Mouse (Mus musculus) thymus, postnatal 10 days (tissue): ENCODE results near the gene 1700014D04Rik.
"Not testable (repeated sequence)": the region's sequence is repeated elsewhere in the genome, so short reads cannot be mapped to it uniquely, and the experiment has no call there.

Source experiments
- DNase-seq, 2 experiments: peaks; one replicate each; pipeline ENCODE4 v3.0.0; 2021; ENCODE audit warnings: low spot score in 2 of 2

Gene 1700014D04Rik

DNA sequence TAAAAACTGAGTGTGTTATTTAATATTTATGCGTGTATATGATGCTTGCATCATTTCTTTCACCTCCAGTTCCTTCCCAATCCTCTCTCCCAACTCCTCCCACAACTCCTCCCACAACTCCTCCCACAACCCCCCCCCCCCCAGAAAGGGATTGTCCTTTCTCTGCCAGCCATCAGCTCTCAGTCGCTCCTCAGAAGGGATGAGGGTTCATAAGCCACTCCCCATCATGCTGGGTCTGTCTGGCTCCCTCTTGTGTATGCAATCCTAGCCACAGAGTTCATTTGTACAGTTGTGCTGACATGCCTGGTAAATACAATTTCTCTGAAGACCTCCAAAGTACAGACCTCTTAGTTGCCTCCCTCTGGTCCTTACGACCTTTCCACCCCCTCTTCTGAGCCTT lies 11.4 kb downstream of the 1700014D04Rik start:
- DNase-seq: no peak

- DNase-seq: not testable (repeated sequence)
Measured at GRCm38 (mm10) chr13:59734347-59734746, 12.2 kb downstream of the 1700014D04Rik start.

GRCm38 (mm10) chr13:59733936-59734335 lies 12.6 kb downstream of the 1700014D04Rik start:
- no peak for DNase-seq

DNA sequence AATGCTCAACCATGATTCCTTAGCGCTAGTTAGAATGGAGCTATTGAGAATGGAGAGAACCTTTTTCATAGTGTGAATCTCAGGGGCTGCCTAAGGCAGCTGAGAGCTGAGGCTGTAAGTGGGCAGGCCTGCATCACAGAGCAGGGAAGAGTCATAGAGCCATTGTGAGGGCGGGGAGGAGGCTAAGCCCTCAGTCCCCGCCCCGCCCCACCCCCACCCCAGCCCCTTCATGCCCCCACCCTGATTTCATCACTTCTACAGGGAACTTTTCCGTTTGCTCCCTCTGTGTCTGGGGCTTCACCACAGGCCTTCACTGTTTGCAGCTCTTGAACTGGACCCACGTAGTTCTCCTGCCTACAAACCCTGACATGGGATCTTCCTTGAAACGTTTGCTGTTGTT lies 14.9 kb downstream of the 1700014D04Rik start, which contains the start of gene Spata31d1d:
Gene Spata31d1d (minus strand): TSS at position 101 of the 400 bp plus-strand sequence.
- DNase-seq: no peak

DNA sequence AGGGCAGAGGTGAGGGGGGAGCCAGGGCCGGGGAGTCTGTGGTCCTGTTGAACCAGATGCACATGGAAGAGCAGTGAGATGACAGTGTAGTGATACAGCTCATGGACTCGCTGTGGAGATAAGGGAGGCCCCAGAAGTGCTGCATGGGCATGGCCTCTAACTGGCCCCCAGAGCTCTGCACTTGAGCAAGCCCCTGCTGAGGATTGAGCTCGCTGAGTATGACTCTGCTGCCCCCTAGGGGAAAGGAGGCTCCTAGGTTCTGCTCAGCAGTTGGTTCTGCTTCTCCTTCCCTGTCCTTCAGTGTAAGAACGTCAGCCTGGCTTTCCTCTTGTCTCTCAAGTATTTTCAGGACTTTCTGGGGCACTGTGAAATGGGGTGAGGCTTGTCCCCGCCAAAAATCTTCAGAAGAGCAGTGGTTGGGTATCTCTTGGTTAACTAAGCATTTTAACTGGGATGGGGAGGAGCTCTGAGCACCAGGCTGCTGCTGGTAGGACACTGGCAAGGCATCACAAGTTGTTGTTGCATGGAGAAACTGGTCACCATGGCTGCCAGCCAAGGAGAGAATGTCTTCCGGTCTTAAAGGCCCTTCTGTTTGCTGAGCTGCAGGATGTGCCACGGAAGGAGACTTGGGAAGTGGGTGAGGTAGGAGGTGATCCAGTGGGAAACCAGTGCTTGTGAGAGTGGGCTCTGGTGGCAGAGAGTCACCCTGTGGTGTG lies 18.0 kb downstream of the 1700014D04Rik start:
- DNase-seq: peak; percentile 57 to 86

DNA sequence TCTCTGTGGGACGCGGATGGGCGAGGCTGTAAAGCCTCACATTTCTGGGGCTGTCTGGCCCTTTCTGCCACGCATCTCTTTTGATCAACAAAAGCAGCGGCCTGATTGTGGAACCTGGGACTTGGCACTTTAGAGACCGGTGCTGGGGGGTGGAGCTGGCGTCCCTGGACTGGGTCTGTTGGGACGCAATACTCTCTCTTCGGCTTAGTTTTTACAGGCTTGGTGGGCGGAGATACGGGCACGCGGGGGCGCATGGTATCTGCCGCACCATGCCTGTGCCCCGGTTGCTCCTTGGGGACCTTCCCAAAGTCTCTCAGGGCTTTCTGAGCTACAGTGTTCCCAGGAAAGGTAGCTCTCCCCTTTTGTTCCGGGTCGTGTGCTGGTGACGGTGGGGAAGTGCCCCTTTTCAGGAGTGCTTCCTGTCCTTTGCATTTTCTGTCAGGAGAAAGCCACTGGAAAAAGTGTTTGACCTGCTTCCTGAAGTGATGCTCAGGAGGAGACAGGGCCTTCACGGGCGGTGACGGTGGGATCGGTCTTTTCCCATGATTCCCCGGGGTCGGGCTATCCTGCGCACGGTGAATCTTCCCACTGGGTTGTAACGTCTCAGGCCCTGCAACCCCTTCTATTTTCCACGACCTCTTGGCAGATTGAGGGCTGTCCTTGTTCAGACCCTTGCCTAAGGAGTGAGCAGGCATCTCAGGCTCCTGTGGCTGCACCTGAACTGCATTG lies 20.2 kb downstream of the 1700014D04Rik start:
- DNase-seq: no peak

DNA sequence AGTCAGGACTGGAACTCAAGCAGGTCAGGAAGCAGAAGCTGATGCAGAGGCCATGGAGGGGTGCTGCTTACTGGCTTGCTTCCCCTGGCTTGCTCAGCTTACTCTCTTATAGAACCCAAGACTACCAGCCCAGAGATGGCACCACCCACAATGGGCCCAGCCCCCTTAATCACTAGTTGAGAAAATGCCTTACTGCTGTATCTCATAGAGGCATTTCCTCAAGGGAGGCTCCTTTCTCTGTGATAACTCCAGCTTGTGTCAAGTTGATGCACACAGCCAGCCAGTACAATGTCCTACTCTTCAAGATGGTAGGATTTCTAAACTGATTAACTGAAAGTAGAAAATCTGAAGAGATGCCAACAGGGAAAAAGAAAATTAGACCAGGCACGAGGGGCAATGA lies 24.5 kb downstream of the 1700014D04Rik start:
- not testable (repeated sequence) for DNase-seq

- DNase-seq: no peak
Measured at GRCm38 (mm10) chr13:59719475-59719874, 27.1 kb downstream of the 1700014D04Rik start.

DNA sequence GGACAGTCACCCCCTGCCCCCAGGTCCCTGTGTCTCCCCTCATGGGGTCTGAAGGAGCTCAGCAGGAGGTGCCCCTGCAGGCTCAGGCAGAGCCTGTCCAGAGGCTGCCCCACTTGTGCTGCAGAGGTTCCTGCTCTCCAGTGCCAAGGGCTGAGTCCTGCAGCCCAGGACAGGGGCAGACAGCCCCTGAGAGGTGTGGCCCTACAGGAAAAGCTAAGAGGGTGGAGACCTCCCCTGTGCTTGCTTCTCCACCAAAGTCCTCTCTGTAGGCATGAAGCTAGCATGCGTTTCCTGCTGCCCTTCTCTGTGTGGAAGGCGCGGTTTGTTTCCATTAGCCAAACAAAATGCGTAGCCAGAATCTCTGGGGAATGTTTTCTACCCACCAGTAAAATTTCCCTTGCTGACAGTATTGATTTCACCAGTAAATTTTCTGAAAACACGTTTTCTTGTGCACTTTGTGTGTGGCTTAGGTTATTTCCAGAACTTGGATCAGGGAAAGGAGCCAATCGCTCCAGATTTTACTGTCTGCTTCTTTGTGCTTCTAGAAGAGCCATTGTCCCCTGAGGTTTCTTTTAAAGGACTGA lies 27.6 kb downstream of the 1700014D04Rik start:
- DNase-seq: not testable (repeated sequence)

DNA sequence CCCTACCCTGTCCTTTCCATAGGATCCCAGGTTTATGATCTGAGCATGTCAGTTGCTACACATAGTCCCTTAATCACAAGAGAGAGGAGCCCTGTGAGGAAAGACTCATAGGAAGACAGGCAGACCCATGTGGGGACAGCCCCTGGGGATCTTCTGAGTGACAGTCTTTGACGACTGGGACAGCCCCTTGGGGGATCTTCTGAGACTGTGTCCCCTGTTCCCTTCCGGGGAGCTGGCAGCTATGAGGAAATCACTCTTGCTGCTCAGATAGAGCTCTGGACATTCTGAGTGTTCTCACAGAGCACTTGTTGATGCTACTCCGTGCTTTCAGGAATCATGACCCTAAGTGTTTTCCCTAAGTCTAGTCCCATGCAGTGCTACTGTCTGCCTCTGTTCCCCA lies 32.8 kb downstream of the 1700014D04Rik start:
- DNase-seq: no peak

DNA sequence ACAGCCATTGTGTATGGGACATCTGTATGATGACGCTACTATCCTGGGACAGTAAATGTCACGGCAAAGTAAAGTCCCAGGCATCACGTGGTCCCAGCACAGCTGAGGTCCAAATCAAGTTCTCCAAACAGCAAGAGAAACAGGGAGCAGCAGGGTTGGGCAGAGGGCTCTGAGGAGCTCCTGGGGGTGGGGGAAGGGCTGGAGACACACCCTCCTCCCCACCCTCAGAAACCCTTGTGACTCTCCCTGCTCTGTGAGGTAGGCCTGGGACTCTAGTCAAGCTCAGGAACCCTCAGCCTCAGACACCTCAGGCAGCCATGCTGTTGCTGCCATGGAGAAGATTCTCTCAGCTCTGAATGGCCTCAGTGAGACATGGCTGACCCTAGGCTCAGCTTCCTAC lies 34.6 kb downstream of the 1700014D04Rik start, which contains the start of gene Spata31d1b:
Gene Spata31d1b (plus strand): TSS at position 301 of the 400 bp plus-strand sequence.
- DNase-seq: not testable (repeated sequence)

DNA sequence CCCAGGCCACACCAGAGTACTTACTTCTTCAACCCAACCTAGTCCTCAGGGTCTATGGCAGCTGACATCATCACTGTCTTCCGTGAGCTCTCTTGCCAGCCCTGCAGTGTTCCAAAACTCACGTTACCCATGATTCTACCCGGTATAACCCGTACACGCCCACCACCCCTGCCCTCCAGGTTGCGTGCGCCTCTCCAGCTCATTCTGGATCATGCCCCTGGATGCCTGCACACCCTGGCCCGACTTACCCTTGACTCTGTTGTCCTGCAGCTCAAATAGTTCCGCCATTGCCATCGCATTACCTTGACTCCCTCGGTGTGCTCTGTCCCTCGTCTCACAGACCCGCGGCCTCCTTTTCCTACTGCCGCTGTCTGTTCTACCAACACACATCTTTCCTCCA lies 36.3 kb downstream of the 1700014D04Rik start, which contains the start of gene Spata31d1a:
Gene Spata31d1a (minus strand): TSS at position 101 of the 400 bp plus-strand sequence.
- DNase-seq: no peak

DNA sequence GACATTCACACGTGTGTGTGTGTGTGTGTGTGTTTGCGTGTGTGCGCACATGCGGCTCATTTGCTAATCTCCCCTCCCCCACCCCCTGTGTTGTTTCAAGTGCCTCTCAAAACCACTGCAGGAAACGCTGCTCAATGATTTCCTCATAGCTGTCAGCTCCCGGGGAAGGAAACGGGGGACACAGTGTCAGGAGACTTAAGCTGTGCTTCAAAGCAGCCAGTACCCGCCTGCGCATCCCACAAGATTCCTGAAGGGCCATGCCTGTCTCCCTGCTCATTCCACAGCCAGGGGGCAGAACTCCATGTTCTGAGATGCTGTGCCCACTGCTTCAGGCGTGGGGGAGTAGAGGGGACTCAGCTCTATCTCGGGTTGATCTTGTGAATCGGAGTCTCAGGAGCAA lies 42.0 kb downstream of the 1700014D04Rik start:
- DNase-seq: no peak

GRCm38 (mm10) chr13:59703514-59703913 lies 43.0 kb downstream of the 1700014D04Rik start:
- DNase-seq: no peak

DNA sequence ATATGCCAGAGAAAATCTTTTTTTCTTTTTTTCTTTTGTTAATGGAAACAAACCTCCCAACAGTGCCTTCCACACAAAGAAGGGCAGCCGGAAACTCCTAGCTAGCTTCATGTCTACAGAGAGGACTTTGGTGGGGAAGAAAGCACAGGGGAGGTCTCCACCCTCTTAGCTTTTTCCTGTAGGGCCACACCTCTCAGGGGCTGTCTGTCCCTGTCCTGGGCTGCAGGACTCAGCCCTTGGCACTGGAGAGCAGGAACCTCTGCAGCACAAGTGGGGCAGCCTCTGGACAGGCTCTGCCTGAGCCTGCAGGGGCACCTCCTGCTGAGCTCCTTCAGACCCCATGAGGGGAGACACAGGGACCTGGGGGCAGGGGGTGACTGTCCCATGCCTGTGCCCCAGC lies 46.4 kb downstream of the 1700014D04Rik start:
- not testable (repeated sequence) for DNase-seq

DNA sequence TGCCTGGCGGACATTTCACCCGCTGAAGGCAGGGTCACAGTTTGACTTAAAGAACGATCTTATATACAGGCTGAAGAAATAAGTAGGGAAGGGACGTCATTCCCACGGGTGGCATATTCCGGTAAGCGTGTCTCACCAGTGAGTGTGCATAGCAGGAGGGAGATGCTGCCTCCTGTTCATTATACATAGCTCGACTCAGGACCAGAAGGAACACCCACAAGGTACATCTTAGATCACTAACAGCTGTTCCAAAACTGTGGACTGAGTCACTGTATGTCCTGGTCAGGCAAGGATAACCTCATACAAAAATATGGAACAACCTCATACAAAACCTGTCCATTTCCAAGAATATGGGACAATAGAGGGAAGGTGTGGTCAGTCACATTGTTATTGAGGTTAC lies 47.4 kb downstream of the 1700014D04Rik start:
- DNase-seq: no peak

DNA sequence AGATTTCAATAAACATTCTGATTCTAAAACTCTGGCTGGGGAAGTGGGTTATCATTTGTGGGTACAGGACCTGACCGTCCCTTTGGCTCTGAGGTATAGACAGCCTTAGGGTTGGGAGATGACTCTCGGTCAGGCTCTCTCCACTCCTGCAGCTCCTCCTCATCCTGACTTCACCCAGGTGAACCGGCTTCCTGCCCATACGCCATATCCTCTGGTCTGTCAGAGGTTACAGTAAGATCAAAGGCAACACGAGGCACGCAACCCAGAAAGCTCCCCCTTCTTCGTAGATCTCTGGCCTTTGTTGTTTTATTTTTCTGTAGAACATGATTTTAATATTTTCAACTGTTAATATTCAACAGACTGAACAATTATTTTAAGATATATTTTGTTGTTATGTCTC lies 50.8 kb downstream of the 1700014D04Rik start:
- no peak for DNase-seq

DNA sequence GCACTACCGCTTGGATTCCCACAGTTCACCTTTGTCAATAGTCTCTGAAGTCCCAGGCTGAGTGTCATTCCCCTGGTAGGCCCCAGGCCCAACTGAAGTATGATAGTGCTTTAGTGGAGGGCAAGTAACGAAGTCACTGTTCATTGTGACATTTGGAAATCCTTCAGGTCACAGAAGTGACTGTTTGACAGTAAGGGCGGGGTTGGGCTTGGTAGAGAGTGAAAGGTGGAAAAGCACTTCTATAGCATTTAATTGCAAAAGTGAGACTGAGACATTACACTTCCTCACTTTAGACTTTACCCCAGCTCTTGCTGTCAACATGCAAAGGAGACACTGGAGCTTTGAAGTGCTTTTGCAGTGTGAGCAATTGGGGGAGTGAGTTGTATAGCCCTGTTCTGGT lies 52.5 kb downstream of the 1700014D04Rik start, which contains the start of gene 4921517D22Rik:
Gene 4921517D22Rik (minus strand): TSS at position 101 of the 400 bp plus-strand sequence.
- DNase-seq: no peak

DNA sequence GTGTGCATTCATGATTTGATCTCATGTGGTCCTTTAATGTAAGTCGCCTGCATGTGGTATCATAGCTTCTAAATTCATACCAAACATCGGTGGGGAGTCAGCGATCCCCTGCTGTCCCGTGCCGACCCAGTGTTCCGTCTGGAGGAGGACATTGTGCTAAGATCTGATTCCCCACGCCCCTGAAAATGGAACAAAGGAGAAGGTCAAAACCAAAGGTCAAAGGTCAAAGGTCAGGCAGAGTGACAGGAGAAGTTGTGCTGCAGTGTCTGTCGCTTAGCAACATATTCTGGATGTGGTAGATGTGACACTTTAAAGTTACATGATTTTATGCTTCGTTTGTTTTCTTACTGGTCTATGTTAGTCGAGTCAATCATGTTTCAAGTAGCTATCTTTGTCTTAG lies 55.1 kb downstream of the 1700014D04Rik start:
- DNase-seq: no peak
